8 mouse cellular contexts compared by ENCODE assay signal in genomic region chr4:109117596-109118326, GRCm38 (mm10).
DNase-seq lines count a peak whose midpoint lies in the region; ATAC-seq and TF ChIP-seq lines count a peak whose summit lies in the region.

No protein-coding gene starts in this region.

- H3K9me3 ChIP-seq in ES-E14 (ENCODE audit: control insufficient read depth, insufficient read depth, low read depth, low read length), result no peaks in the 10 kb centered on the region
- H3K9me3 ChIP-seq in forebrain, embryonic 15.5 days, result no peaks in the 10 kb centered on the region

- peak overlapping the region; percentile 67 to 91 for H3K4me3 ChIP-seq in ES-E14 (ENCODE audit: insufficient read depth in 1 of 2, low read depth in 1 of 2, low read length in 2 of 2, poor library complexity in 1 of 2, severe bottlenecking in 1 of 2)
- peak overlapping the region; percentile 48 for H3K4me3 ChIP-seq in forebrain, embryonic 15.5 days
- peak overlapping the region; percentile 84 for H3K4me3 ChIP-seq in lung, adult 2 months (replicated peaks; ENCODE audit: extremely low read depth, low read depth, low read length)

- H3K9ac ChIP-seq in ES-E14 (ENCODE audit: insufficient read depth, low read depth, low read length, poor library complexity, severe bottlenecking), result peak overlapping the region; percentile 79
- peak overlapping the region; percentile 45 for H3K9ac ChIP-seq in forebrain, embryonic 15.5 days (replicated peaks)

- H3K36me3 ChIP-seq in ES-E14 (ENCODE audit: control insufficient read depth, insufficient read depth, low read length, poor library complexity, severe bottlenecking), result no peaks in the 10 kb centered on the region
- no peaks in the 10 kb centered on the region for H3K36me3 ChIP-seq in forebrain, embryonic 15.5 days

- peak; percentile 88; the same call in 1 of the 2 replicates for TF ChIP-seq POLR2A in lung, adult 2 months (IDR thresholded peaks at IDR 0.05; ENCODE audit: borderline replicate concordance, extremely low read depth, low read depth, low read length)

- in situ Hi-C loops in ES-E14 (cut with MboI; ENCODE audit: low sequenced_read_pairs in 2 of 2, unreplicated experiment in 2 of 2), result no loop called here

- peak; percentile 97 for ATAC-seq in forebrain, embryonic 15.5 days (replicated peaks)
- ATAC-seq in neutrophil, adult 5-6 weeks (ENCODE audit: extremely low read depth, insufficient number of reproducible peaks, low FRiP score, poor library complexity, severe bottlenecking), result peak; percentile 97

- H3K4me1 ChIP-seq in ES-E14 (ENCODE audit: control insufficient read depth in 2 of 2, insufficient read depth in 2 of 2, low read length in 2 of 2, poor library complexity in 1 of 2), result peaks cover 0 to 2% of the 10 kb centered on the region in 2 experiments; a peak in 1 of 4 replicates
- peaks cover 20% of the 10 kb centered on the region for H3K4me1 ChIP-seq in forebrain, embryonic 15.5 days
- H3K4me1 ChIP-seq in lung, adult 2 months (ENCODE audit: control insufficient read depth, insufficient read depth, low read length), result peaks cover 17% of the 10 kb centered on the region

- no peak for TF ChIP-seq CTCF in lung, adult 2 months (IDR thresholded peaks at IDR 0.05; ENCODE audit: insufficient read depth, low read length)

- peak overlapping the region; percentile 89 for H3K4me2 ChIP-seq in forebrain, embryonic 15.5 days (replicated peaks)

- H3K27me3 ChIP-seq in forebrain, embryonic 15.5 days, result no peaks in the 10 kb centered on the region

- under 1% methylated on average over 42 of the region's 46 CpGs for WGBS in forebrain, embryonic 15.5 days
- under 1% methylated on average over 46 of the region's 46 CpGs for WGBS in lung, adult 2 months

- peak; percentile 86 for DNase-seq in ES-E14 (ENCODE audit: low read depth, low spot score)
- DNase-seq in cerebellum, adult 11-12 months, result peak; percentile 95
- DNase-seq in heart, postnatal 25 days (ENCODE audit: low spot score), result peak; percentile 84
- DNase-seq in layer of hippocampus, adult 18-20 months (ENCODE audit: low spot score in 2 of 2), result peak; percentile 35 to 56
- DNase-seq in lung, adult 2 months, result peak; percentile 90
- peak; percentile 87 to 90 for DNase-seq in thymus, adult 18-20 months

- intact Hi-C loops in heart, postnatal 25 days (cut with DNase I), result loop anchor here (5.0 kb wide), 1 partner anchor 35 kb away; no protein-coding TSS in a partner anchor

- no peak overlapping the region for H3K27ac ChIP-seq in ES-E14 (ENCODE audit: insufficient read depth, low read depth, low read length, poor library complexity, severe bottlenecking)
- peak overlapping the region; percentile 48 for H3K27ac ChIP-seq in forebrain, embryonic 15.5 days (replicated peaks)

TF ChIP-seq in ES-E14, 5 proteins besides CTCF, POLR2A, EP300 and RAD21:
- TF ChIP-seq CHD2 (IDR thresholded peaks at IDR 0.05; ENCODE audit: low read depth, low read length) (peak; percentile 66), ZNF384 (IDR thresholded peaks at IDR 0.05; ENCODE audit: low read depth, low read length) (no peak), HCFC1 (IDR thresholded peaks at IDR 0.05; ENCODE audit: borderline replicate concordance, insufficient read depth, low read length) (no peak)
TF ChIP-seq in ES-E14: peak in this region for 1.
